Mouse (Mus musculus) lung, embryonic 14.5 days (tissue): ENCODE measurements at regions not wholly inside any gene's neighbourhood (a gene's known extent, or its start where the extent isn't known, plus 50 kb on each side); places are given as distances from the start of the nearest gene placed in this dataset.

ENCODE experiments used
- ATAC-seq: fragments of 200-750 bp; cut with Nextera tagmentation; 2 replicates; pipeline ENCODE4 v1.8.0; 2017; ENCODE audit warnings: mild to moderate bottlenecking, moderate TSS enrichment, moderate library complexity; ENCODE audit not compliant: insufficient read depth
- DNase-seq: peaks from one replicate; pipeline ENCODE4 v3.0.0-alpha.2; 2015
- H3K27ac ChIP-seq: fragments of 300-500 bp; sonication (generic); 2 replicates; pipeline ENCODE4 v1.5.1; 2014; ENCODE audit warnings: low read depth, mild to moderate bottlenecking, moderate library complexity
- H3K27me3 ChIP-seq: fragments of 300-500 bp; sonication (generic); 2 replicates; pipeline ENCODE4 v1.6.1; 2014; ENCODE audit warnings: low read length, control low read depth; ENCODE audit not compliant: insufficient read depth
- H3K36me3 ChIP-seq: fragments of 300-500 bp; sonication (generic); 2 replicates; pipeline ENCODE4 v1.6.1; 2014; ENCODE audit warnings: control low read depth; ENCODE audit not compliant: insufficient read depth
- H3K4me1 ChIP-seq: fragments of 300-500 bp; sonication (generic); 2 replicates; pipeline ENCODE4 v1.6.1; 2014; ENCODE audit warnings: antibody characterized with exemption, control low read depth; ENCODE audit not compliant: insufficient read depth
- H3K4me2 ChIP-seq: fragments of 300-500 bp; sonication (generic); 2 replicates; pipeline ENCODE4 v1.6.1; 2014; ENCODE audit warnings: mild to moderate bottlenecking
- H3K4me3 ChIP-seq: fragments of 300-500 bp; sonication (generic); 2 replicates; pipeline ENCODE4 v1.5.1; 2014; ENCODE audit warnings: low read depth, low read length
- H3K9ac ChIP-seq: fragments of 300-500 bp; sonication (generic); 2 replicates; pipeline ENCODE4 v1.6.1; 2014
- H3K9me3 ChIP-seq: fragments of 300-500 bp; sonication (generic); 2 replicates; pipeline ENCODE4 v1.6.1; 2016; ENCODE audit warnings: low read depth, low read length, control low read depth
- CTCF ChIP-seq: IDR thresholded peaks from 2 replicates; pipeline ENCODE4 v1.5.1; 2016; ENCODE audit warnings: antibody characterized with exemption, low read depth
- WGBS: fragments of 180-500 bp; shearing (Covaris S2); extraction: QIAGEN DNeasy Blood & Tissue Kit; methylation state at CpG from one replicate; pipeline ENCODE4 v1.1.7; 2014; 5-methylcytosine and 5-hydroxymethylcytosine counted together

DNA sequence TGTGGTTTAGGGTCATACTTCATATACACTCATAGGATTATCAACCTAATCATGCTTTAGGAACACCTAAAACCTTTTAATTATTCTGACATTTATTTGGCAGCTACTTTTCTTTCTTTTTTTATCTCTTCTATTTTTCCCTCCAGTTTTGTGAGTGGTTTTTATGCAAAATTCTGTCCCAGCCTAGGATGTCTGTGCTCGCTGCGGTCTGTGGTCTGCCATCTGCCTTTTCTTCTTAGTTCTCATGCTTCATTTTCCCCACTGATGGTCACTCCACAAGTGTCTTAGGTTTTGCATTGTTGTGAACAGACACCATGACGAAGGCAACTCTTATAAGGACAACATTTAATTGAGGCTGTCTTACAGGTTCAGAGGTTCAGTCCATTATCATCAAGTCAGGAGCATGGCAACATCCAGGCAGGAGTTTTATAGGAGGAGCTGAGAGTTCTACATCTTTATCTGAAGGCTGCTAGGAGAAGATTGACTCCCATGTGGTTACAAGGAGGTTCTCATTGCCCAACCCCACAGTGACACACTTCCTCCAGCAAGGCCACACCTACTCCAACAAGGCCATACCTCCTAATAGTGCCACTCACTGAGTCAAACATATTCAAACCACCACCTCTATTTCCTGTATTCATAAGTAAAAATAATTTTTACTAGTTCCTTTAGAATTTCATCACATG is 50.5 kb upstream of the Ufm1 start:
- WGBS: 88% methylated on average over 3 of the region's 3 CpGs
- no peak overlapping the region for H3K4me3 ChIP-seq
- no peaks in the 10 kb centered on the region for H3K9me3 ChIP-seq
- no peak overlapping the region for H3K4me2 ChIP-seq
- ATAC-seq (no peak), DNase-seq (no peak)
- H3K4me1 ChIP-seq: no peaks in the 10 kb centered on the region
- H3K36me3 ChIP-seq: no peaks in the 10 kb centered on the region
- H3K27me3 ChIP-seq: no peaks in the 10 kb centered on the region
- no peak overlapping the region for H3K27ac ChIP-seq
- TF ChIP-seq CTCF: no peak
- H3K9ac ChIP-seq: no peak overlapping the region
